Mouse (Mus musculus): ENCODE data around the gene Ezr. TPM values are rescaled to one million over a fixed set of nuclear protein-coding genes. Genes with fewer than 3 reads are reported as not detected.

Gene Ezr
- polyA plus RNA-seq, 1 experiment from 2014 or later = 281 TPM

DNA sequence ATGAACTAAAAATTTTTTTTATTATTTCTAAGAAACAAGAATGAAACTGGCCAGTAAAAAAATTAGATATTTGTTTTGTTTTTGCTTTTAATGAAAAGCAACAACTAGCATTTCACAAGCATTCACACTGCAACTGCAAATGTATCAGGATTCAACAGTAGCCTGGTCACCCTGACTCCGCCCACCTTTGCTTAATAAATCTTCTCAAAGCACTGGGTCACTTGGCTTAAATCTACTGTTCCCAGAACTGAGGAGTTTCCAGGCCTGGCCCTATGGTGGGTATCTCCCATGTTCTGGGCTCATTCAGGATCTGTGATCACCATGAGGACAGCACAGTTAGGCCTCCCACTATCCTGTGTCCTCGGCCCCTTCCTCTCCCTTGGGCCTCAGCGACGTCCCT lies 17.9 kb downstream of the Ezr start:
- no peak for ATAC-seq
- Histone ChIP-seq H3K9me3 (ENCODE audit: control insufficient read depth, low read length) (no peaks in the 10 kb centered on the region), H3K9ac (ENCODE audit: low read depth, low read length) (no peak overlapping the region), H3K27ac (ENCODE audit: low read length) (0 out of 2 replicates have a peak overlapping the region, but pooled peaks have one; percentile 79), H3K4me2 (ENCODE audit: low read depth, low read length) (no peak overlapping the region), H3K36me3 (ENCODE audit: control insufficient read depth, insufficient read depth, low read length) (no peaks in the 10 kb centered on the region), H3K4me1 (ENCODE audit: control insufficient read depth, insufficient read depth, low read length) (peaks cover 53% of the 10 kb centered on the region), H3K4me3 (ENCODE audit: low read length) (no peak overlapping the region), H3K27me3 (replicated peaks; ENCODE audit: control insufficient read depth, insufficient read depth, low read length) (no peaks in the 10 kb centered on the region)
- 88% methylated on average over 4 of the region's 4 CpGs for WGBS

DNA sequence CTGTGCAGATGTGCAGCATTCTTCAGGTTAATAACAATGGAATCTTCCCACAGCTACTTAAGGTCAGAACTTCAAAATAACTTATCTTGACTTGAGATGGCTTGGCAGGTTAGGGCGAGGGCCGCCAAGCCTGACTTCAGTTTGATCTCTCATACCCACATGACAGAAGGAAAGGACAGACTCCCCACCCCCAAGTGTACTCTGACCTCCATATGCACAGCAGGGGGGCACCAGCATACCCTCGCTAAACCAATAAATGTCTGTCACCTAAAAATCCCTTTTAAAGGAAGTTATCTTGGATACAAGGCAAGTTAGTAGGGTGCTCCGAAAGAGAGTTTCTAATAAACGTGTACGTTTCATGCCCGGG lies 18.4 kb downstream of the Ezr start:
- H3K9me3 ChIP-seq (ENCODE audit: control insufficient read depth, low read length) = no peaks in the 10 kb centered on the region
- H3K4me2 ChIP-seq (ENCODE audit: low read depth, low read length) = no peak overlapping the region
- H3K27ac ChIP-seq (ENCODE audit: low read length) = no peak overlapping the region; the same call in 1 of the 2 replicates
- H3K27me3 ChIP-seq (replicated peaks; ENCODE audit: control insufficient read depth, insufficient read depth, low read length) = no peaks in the 10 kb centered on the region
- H3K4me3 ChIP-seq (ENCODE audit: low read length) = no peak overlapping the region
- no peak overlapping the region for H3K9ac ChIP-seq (ENCODE audit: low read depth, low read length)
- WGBS = 57% methylated on average over 7 of the region's 7 CpGs
- no peaks in the 10 kb centered on the region for H3K36me3 ChIP-seq (ENCODE audit: control insufficient read depth, insufficient read depth, low read length)
- ATAC-seq = no peak
- peaks cover 52% of the 10 kb centered on the region for H3K4me1 ChIP-seq (ENCODE audit: control insufficient read depth, insufficient read depth, low read length)

DNA sequence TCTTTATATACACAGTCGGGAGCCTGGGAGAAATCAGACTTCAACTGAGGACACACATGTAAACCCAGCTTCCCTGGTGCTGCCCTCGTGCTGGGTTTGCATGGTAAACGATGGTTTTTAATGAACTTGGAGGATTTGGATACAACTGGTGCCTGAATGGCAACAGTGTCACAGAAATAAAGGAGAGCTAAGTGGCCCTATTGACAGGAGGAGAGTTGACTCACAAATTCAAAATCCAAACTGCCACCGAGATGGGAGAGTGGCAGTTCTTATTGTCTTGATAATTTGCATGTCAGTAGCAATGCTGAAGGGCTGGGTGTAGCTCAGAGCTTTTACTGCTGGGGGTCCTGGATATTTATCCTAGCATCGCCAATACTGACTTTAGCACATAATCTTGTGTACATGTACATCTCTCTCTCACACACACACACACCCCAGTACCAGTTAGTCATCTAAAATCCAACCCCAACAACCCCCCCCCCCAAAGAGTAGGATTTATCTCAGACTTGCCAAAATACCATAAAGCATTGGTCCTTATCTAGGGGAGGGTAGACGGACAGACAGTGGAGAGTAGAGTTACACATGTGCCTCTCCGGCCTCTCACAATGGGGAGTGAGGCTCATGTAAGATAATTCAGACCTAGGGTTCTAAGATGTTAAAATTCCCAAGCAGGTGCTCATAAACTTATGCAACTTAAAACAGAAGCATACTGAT lies 18.9 kb downstream of the Ezr start:
- H3K27ac ChIP-seq (ENCODE audit: low read length) = no peak overlapping the region
- no peaks in the 10 kb centered on the region for H3K36me3 ChIP-seq (ENCODE audit: control insufficient read depth, insufficient read depth, low read length)
- no peak for ATAC-seq
- H3K4me1 ChIP-seq (ENCODE audit: control insufficient read depth, insufficient read depth, low read length) = peaks cover 49% of the 10 kb centered on the region
- H3K4me3 ChIP-seq (ENCODE audit: low read length) = no peak overlapping the region
- 45% methylated on average over 7 of the region's 7 CpGs for WGBS
- no peaks in the 10 kb centered on the region for H3K27me3 ChIP-seq (replicated peaks; ENCODE audit: control insufficient read depth, insufficient read depth, low read length)
- H3K9me3 ChIP-seq (ENCODE audit: control insufficient read depth, low read length) = no peaks in the 10 kb centered on the region
- H3K9ac ChIP-seq (ENCODE audit: low read depth, low read length) = no peak overlapping the region
- H3K4me2 ChIP-seq (ENCODE audit: low read depth, low read length) = no peak overlapping the region

DNA sequence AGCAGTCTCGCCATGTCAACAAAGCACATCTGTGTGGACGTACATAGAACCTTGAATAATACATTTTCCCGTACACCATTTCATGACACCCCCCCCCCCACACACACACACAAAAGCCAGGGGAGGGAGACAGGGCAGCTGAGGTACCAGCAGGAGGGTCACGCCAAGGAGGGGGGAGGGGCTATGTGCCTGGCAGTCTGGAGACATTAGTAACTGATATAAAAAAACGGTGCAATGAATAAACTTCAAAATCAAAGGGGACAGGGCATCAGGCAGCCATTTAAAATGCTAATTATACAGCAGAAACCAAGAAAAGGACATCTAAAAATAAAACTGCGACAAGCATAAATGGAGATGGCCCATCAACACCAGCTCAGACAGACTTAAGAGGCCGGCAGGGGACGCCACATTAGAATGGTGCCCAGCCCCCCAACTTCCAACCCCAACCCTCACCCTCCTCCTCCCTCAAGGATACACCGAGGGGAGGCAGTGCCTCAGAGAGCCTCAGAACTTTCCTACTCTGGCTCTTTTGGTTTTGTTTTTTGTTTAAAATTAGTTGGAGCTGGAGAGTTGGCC lies 22.8 kb downstream of the Ezr start:
- H3K9me3 ChIP-seq (ENCODE audit: control insufficient read depth, low read length) = no peaks in the 10 kb centered on the region
- no peaks in the 10 kb centered on the region for H3K27me3 ChIP-seq (replicated peaks; ENCODE audit: control insufficient read depth, insufficient read depth, low read length)
- WGBS = 66% methylated on average over 9 of the region's 9 CpGs
- ATAC-seq = no peak
- H3K4me2 ChIP-seq (ENCODE audit: low read depth, low read length) = no peak overlapping the region
- no peak overlapping the region for H3K9ac ChIP-seq (ENCODE audit: low read depth, low read length)
- H3K36me3 ChIP-seq (ENCODE audit: control insufficient read depth, insufficient read depth, low read length) = peaks cover 4% of the 10 kb centered on the region
- H3K27ac ChIP-seq (ENCODE audit: low read length) = no peak overlapping the region; the same call in 1 of the 2 replicates
- H3K4me3 ChIP-seq (ENCODE audit: low read length) = no peak overlapping the region
- peaks cover 50% of the 10 kb centered on the region for H3K4me1 ChIP-seq (ENCODE audit: control insufficient read depth, insufficient read depth, low read length)

DNA sequence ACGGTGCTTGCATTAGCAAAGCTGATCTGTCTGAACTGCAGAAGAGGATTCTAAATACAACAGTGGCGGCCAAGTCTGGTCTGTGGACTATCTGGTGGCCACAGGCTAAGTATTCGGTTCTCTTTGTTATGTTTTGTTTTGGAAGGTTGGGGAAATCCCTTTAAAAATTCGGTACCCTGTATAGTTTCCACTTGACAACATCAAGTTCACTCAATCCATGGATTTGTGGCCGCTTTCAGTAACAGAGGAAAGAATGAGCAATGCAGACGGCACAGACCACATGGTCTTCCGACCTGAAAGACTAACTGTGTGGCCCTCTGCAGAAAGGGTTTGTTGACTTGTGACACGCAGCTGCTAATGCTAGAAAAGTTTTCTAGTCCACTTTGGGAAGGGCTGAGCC lies 23.7 kb downstream of the Ezr start:
- no peak for ATAC-seq
- Histone ChIP-seq H3K36me3 (ENCODE audit: control insufficient read depth, insufficient read depth, low read length) (peaks cover 4% of the 10 kb centered on the region), H3K27me3 (replicated peaks; ENCODE audit: control insufficient read depth, insufficient read depth, low read length) (no peaks in the 10 kb centered on the region), H3K4me2 (ENCODE audit: low read depth, low read length) (no peak overlapping the region), H3K4me1 (ENCODE audit: control insufficient read depth, insufficient read depth, low read length) (peaks cover 44% of the 10 kb centered on the region), H3K9me3 (ENCODE audit: control insufficient read depth, low read length) (no peaks in the 10 kb centered on the region), H3K4me3 (ENCODE audit: low read length) (no peak overlapping the region), H3K27ac (ENCODE audit: low read length) (no peak overlapping the region), H3K9ac (ENCODE audit: low read depth, low read length) (0 out of 2 replicates have a peak overlapping the region, but pooled peaks have one; percentile 5)
- WGBS = 78% methylated on average over 8 of the region's 8 CpGs

DNA sequence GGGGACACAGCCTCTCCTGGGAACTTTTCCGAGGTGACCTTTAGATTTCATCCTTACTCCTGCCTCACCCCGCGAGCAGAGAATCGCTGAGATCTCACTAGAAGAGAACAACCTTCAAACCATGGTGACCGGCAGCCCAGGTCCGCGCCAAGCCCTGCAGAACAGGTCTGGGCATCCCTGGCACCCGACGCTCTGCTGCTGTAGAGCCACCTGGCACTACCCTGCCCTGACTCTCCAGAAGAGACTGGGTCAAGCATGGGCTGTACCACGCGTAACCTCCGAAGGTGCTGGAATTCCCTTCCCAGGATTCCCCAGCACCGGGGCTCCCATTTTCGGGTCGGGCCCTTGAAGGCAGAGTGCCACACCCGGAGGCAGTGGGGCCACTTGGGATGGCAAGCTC lies 24.7 kb downstream of the Ezr start:
- H3K36me3 ChIP-seq (ENCODE audit: control insufficient read depth, insufficient read depth, low read length) = peaks cover 4% of the 10 kb centered on the region
- no peak for ATAC-seq
- H3K4me2 ChIP-seq (ENCODE audit: low read depth, low read length) = no peak overlapping the region
- 83% methylated on average over 16 of the region's 16 CpGs for whole genome bisulfite sequencing
- peak overlapping the region; percentile 95 for H3K27ac ChIP-seq (ENCODE audit: low read length)
- H3K4me1 ChIP-seq (ENCODE audit: control insufficient read depth, insufficient read depth, low read length) = peaks cover 39% of the 10 kb centered on the region
- no peaks in the 10 kb centered on the region for H3K9me3 ChIP-seq (ENCODE audit: control insufficient read depth, low read length)
- peak overlapping the region; percentile 56 for H3K9ac ChIP-seq (ENCODE audit: low read depth, low read length)
- H3K4me3 ChIP-seq (ENCODE audit: low read length) = no peak overlapping the region
- H3K27me3 ChIP-seq (replicated peaks; ENCODE audit: control insufficient read depth, insufficient read depth, low read length) = no peaks in the 10 kb centered on the region

DNA sequence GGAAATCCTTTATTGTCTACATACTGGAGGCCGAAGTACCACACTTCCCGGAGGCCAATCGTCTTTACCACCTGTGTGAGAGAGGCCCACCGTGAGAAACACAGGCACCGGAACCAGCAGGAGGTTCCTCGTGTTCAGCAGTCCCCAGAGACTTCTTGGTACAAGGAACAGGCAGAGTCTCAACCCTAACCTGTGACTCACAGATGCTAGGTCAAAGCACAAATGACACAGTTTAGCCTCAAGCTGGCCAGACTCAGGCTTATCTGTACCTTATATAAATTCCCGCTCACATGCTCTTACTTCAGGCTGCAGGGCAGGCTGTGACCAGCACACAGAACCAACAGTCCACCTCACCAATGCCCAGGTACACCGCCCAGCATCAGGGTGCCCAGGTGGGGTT lies 26.7 kb downstream of the Ezr start:
- Histone ChIP-seq H3K27me3 (replicated peaks; ENCODE audit: control insufficient read depth, insufficient read depth, low read length) (no peaks in the 10 kb centered on the region), H3K4me3 (ENCODE audit: low read length) (no peak overlapping the region), H3K27ac (ENCODE audit: low read length) (peak overlapping the region; percentile 95), H3K4me1 (ENCODE audit: control insufficient read depth, insufficient read depth, low read length) (peaks cover 41% of the 10 kb centered on the region), H3K36me3 (ENCODE audit: control insufficient read depth, insufficient read depth, low read length) (peaks cover 4% of the 10 kb centered on the region), H3K9me3 (ENCODE audit: control insufficient read depth, low read length) (no peaks in the 10 kb centered on the region), H3K9ac (ENCODE audit: low read depth, low read length) (no peak overlapping the region), H3K4me2 (ENCODE audit: low read depth, low read length) (peak overlapping the region; percentile 10; the same call in 1 of the 2 replicates)
- 62% methylated on average over 8 of the region's 8 CpGs for WGBS
- ATAC-seq = peak; percentile 92

DNA sequence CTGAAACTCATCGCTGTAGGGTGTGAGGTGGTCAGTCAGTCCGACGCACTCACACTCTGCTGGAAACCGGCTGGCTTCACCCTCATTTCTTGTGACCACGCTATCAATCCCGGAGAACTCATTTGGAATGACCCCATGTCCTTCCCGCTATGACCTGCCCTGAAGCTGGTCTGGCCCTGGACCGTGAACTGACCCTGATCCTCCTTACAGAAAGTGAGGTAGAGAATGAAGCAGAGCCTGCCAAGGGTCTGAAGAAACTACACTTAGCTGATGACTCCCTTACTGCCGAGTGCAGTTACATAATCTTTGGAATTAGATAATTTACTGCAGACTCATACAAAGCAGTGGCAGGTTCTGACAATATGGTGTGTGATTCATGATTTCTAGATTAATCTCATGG lies 27.4 kb downstream of the Ezr start:
- Histone ChIP-seq H3K27me3 (replicated peaks; ENCODE audit: control insufficient read depth, insufficient read depth, low read length) (no peaks in the 10 kb centered on the region), H3K9ac (ENCODE audit: low read depth, low read length) (peak overlapping the region; percentile 35; the same call in 1 of the 2 replicates), H3K9me3 (ENCODE audit: control insufficient read depth, low read length) (no peaks in the 10 kb centered on the region), H3K4me3 (ENCODE audit: low read length) (no peak overlapping the region), H3K4me2 (ENCODE audit: low read depth, low read length) (no peak overlapping the region), H3K4me1 (ENCODE audit: control insufficient read depth, insufficient read depth, low read length) (peaks cover 40% of the 10 kb centered on the region), H3K27ac (ENCODE audit: low read length) (peak overlapping the region; percentile 95), H3K36me3 (ENCODE audit: control insufficient read depth, insufficient read depth, low read length) (peaks cover 9% of the 10 kb centered on the region)
- WGBS = 78% methylated on average over 9 of the region's 9 CpGs
- ATAC-seq = peak; percentile 1; the same call in 1 of the 2 replicates

DNA sequence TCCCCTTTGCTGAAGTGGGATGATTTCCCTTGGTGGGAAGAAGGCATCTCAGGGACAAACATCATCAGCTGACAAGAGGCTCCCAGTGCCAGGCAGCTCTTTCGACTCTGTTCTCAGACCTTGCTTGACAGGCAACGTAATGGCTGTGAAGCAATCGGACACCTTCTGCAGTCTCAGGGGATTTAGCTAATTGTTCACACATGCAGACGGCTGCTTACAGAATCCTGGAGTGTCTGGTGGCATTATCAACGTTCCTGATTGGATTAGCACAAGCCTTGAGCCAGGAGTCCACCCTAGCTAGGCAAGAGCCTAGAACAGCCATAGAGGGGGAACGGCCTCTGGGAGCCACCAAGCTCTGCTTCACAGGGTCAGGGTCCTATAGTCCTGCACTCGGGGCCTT lies 30.2 kb downstream of the Ezr start:
- Histone ChIP-seq H3K4me2 (ENCODE audit: low read depth, low read length) (no peak overlapping the region), H3K36me3 (ENCODE audit: control insufficient read depth, insufficient read depth, low read length) (peaks cover 5% of the 10 kb centered on the region), H3K4me3 (ENCODE audit: low read length) (no peak overlapping the region), H3K27me3 (replicated peaks; ENCODE audit: control insufficient read depth, insufficient read depth, low read length) (no peaks in the 10 kb centered on the region), H3K27ac (ENCODE audit: low read length) (no peak overlapping the region), H3K4me1 (ENCODE audit: control insufficient read depth, insufficient read depth, low read length) (peaks cover 29% of the 10 kb centered on the region), H3K9ac (ENCODE audit: low read depth, low read length) (no peak overlapping the region), H3K9me3 (ENCODE audit: control insufficient read depth, low read length) (no peaks in the 10 kb centered on the region)
- no peak for ATAC-seq
- 71% methylated on average over 7 of the region's 7 CpGs for WGBS

Measured in intestine, embryonic 16.5 days (tissue).